ENCODE assay signal across 33 mouse cellular contexts in the genomic region with DNA sequence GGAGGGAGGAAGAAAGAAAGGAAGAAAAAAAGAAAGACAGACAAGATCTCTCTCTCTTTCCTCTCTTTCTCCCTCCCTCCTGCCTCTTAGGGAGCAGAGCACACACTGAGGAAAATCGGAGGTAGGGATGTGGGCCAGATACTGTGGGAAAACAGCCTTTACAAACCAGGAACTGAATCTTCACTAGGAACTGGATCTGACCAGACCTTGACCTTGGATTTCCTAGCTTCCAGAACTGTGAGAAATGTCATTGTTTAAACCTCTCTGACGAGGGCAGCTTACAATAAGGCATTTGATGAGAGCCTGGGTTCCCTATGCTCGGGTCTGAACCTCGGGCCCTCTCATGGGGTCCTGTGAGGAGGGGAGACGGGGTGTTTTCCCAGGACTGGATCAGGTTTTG.
"Had no signal": no experiment of that assay in that cellular context is flagged by ENCODE, and none has a peak within 500 bp of the region (broad histone marks: within the 10 kb centered on the region; RNA-seq: fewer than 3 reads in every experiment).

No protein-coding gene starts in this region.

- H3K9ac ChIP-seq: limb, embryonic 12.5 days; limb, embryonic 13.5 days; limb, embryonic 15.5 days; liver, embryonic 12.5 days; liver, embryonic 13.5 days; liver, embryonic 14.5 days; liver, embryonic 15.5 days; liver, postnatal 0 days; lung, embryonic 14.5 days; lung, embryonic 15.5 days; midbrain, embryonic 12.5 days; midbrain, embryonic 13.5 days; midbrain, embryonic 15.5 days; neural tube, embryonic 12.5 days; neural tube, embryonic 13.5 days had no signal

- H3K27me3 ChIP-seq: limb, embryonic 15.5 days; liver, embryonic 12.5 days; liver, embryonic 13.5 days; liver, embryonic 15.5 days; lung, embryonic 15.5 days; megakaryocyte, embryonic 14.5 days; midbrain, embryonic 12.5 days; midbrain, embryonic 13.5 days; midbrain, embryonic 15.5 days; neural tube, embryonic 12.5 days had no signal

- ATAC-seq: liver, embryonic 12.5 days; liver, postnatal 0 days; lung, postnatal 0 days; midbrain, embryonic 13.5 days; midbrain, embryonic 15.5 days; midbrain, embryonic 16.5 days had no signal

- H3K27ac ChIP-seq: limb, embryonic 10.5 days; limb, embryonic 12.5 days; limb, embryonic 13.5 days; limb, embryonic 15.5 days; liver, embryonic 12.5 days; liver, embryonic 13.5 days; liver, embryonic 14.5 days; liver, embryonic 15.5 days; lung, embryonic 15.5 days; macrophage; midbrain, embryonic 10.5 days; midbrain, embryonic 12.5 days; midbrain, embryonic 13.5 days; midbrain, embryonic 15.5 days; neural tube, embryonic 12.5 days; neural tube, embryonic 13.5 days had no signal

- H3K4me1 ChIP-seq: limb, embryonic 10.5 days; limb, embryonic 12.5 days; limb, embryonic 13.5 days; limb, embryonic 15.5 days; liver, embryonic 15.5 days; lung, embryonic 15.5 days; megakaryocyte, embryonic 14.5 days; midbrain, embryonic 10.5 days; midbrain, embryonic 13.5 days; midbrain, embryonic 15.5 days; neural tube, embryonic 12.5 days; neural tube, embryonic 13.5 days had no signal

- DNase-seq: left cerebral cortex, postnatal 4 days; liver; liver, embryonic 13.5 days; liver, postnatal 0 days; lung, adult 18-20 months; lung, adult 2 months; lung, embryonic 14.5 days; lung, postnatal 10 days; lung, postnatal 14 days; lung, postnatal 36 days; lung, postnatal 4 days; midbrain, embryonic 14.5 days had no signal

- H3K4me2 ChIP-seq: limb, embryonic 12.5 days; limb, embryonic 13.5 days; limb, embryonic 15.5 days; liver, embryonic 11.5 days; liver, embryonic 12.5 days; liver, embryonic 13.5 days; liver, embryonic 15.5 days; lung, embryonic 14.5 days; lung, embryonic 15.5 days; midbrain, embryonic 11.5 days; midbrain, embryonic 12.5 days; midbrain, embryonic 13.5 days; midbrain, embryonic 15.5 days; neural tube, embryonic 12.5 days; neural tube, embryonic 13.5 days had no signal

- H3K4me3 ChIP-seq: limb, embryonic 10.5 days; limb, embryonic 12.5 days; limb, embryonic 13.5 days; limb, embryonic 15.5 days; liver, embryonic 12.5 days; liver, embryonic 13.5 days; liver, embryonic 15.5 days; lung, embryonic 15.5 days; megakaryocyte, embryonic 14.5 days; midbrain, embryonic 10.5 days; midbrain, embryonic 12.5 days; midbrain, embryonic 13.5 days; midbrain, embryonic 15.5 days; myocyte; neural tube, embryonic 12.5 days; neural tube, embryonic 13.5 days had no signal

- H3K9me3 ChIP-seq: limb, embryonic 10.5 days; limb, embryonic 12.5 days; limb, embryonic 13.5 days; limb, embryonic 15.5 days; liver, embryonic 12.5 days; liver, embryonic 13.5 days; liver, embryonic 15.5 days; lung, embryonic 15.5 days; midbrain, embryonic 10.5 days; midbrain, embryonic 12.5 days; midbrain, embryonic 13.5 days; midbrain, embryonic 15.5 days; neural tube, embryonic 12.5 days; neural tube, embryonic 13.5 days had no signal

- H3K36me3 ChIP-seq: limb, embryonic 10.5 days; limb, embryonic 12.5 days; limb, embryonic 13.5 days; limb, embryonic 15.5 days; liver, embryonic 12.5 days; liver, embryonic 13.5 days; liver, embryonic 15.5 days; lung, embryonic 15.5 days; midbrain, embryonic 10.5 days; midbrain, embryonic 12.5 days; midbrain, embryonic 13.5 days; midbrain, embryonic 15.5 days; neural tube, embryonic 12.5 days; neural tube, embryonic 13.5 days had no signal
